Mouse (Mus musculus): ENCODE data around the gene Tppp3.

GRCm38 (mm10) chr8:105442661-105443060, 28.7 kb downstream of the Tppp3 start:
- TF ChIP-seq USF1 (IDR thresholded peaks at IDR 0.05; ENCODE audit: low read depth) (no peak), SRF (IDR thresholded peaks at IDR 0.05; ENCODE audit: control insufficient read depth, insufficient read length, low read depth) (no peak), TCF12 (IDR thresholded peaks at IDR 0.05; ENCODE audit: insufficient read depth, poor library complexity, severe bottlenecking) (no peak), POLR2A (IDR thresholded peaks at IDR 0.05; ENCODE audit: insufficient read length, low read depth) (no peak), MYOG (IDR thresholded peaks at IDR 0.05; ENCODE audit: control insufficient read depth in 1 of 3, insufficient read depth in 1 of 3, insufficient read length in 2 of 3, low read depth in 2 of 3) (no peak), MAX (IDR thresholded peaks at IDR 0.05; ENCODE audit: low read depth) (no peak), CEBPB (IDR thresholded peaks at IDR 0.05; ENCODE audit: insufficient read depth, poor library complexity, severe bottlenecking) (no peak)
